Mouse (Mus musculus): ENCODE measurements around the gene Slc7a8. TPM values are rescaled to one million over a fixed set of nuclear protein-coding genes. Genes with fewer than 3 reads are reported as not detected.

The Slc7a8 gene
- 4.4 and 5.5 TPM in 2 replicates for total RNA-seq (2017)

DNA sequence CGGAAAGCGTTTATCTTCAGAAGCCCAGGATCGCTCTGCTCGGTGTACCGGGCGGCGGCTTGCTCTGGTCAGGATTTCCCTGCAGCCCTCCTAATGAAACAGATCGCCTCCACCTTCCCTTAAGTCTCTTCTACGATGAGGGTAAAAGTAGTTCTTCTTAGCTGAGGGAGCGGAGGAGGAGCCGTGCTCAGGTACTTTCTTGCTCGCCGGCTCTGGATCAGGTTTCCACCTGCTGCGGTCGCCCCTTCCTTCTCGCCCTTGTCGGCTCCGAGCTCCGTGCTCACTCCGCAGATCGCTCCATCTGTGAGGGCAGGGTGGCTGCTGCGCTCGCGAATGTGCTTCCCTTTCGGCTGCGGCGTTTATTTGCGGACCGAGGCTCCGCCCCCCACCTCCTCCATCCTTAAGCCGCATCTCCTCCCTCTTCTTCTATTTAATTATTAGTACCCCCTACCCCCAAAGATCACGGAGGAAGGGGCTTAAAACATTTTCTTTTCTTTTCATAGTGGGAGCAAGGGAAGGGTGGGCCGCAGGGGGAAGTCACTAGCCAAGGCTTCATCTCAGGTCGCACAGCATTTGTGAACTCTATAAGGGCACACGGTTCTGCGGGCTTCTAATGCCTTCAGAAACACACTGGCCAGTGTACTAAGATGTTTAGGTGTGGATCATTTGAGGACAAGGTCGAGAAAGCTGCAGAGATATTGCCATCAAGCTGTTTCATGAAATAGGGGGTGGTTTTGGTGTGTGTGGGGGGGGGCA, at the start of gene Slc7a8:
Gene Slc7a8, minus strand, starts transcription at position 337 of the 756 bp plus-strand sequence.
- peak; percentile 69 for ATAC-seq (replicated peaks; ENCODE audit: low read depth, poor library complexity, severe bottlenecking)

DNA sequence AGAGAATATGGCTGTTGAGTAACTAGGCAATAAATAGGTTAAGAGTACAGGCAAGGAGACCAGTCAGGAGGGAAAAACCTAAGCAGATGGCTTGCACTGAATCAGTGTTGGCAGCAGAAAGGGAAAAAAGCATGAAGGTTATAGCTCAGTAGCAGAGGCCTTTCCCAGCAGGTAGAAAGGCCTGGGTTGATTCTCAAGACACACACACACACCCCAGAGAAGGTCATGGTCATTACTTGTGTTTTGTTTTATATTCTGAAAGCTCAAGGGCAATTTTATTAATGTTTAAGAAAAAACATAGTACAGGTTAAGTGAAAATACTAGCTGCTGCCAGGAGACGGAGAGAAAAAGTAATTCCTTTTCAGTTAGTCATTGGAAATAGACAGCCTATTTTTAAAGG, 42.0 kb upstream of the Slc7a8 start:
- ATAC-seq (replicated peaks; ENCODE audit: low read depth, poor library complexity, severe bottlenecking) = no peak

DNA sequence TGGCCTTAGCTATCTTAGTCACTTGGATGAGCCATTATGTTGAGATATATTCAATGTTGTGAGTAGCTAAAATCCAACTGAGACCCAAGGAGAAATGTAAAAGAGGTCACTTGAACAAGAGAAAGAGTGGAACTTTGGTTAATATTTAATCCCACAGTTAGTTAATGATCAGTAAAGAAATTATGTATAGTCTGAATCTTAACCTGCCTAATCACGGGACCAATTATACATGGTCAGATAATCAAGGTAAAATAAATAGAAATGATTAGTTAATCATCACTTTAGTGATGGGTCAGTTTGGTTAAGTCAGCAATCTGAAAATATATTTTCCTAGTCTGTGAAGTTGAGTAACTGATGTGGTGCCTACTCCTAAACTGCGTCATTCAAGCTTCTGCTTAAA, 40.6 kb upstream of the Slc7a8 start:
- ATAC-seq (replicated peaks; ENCODE audit: low read depth, poor library complexity, severe bottlenecking) = no peak

DNA sequence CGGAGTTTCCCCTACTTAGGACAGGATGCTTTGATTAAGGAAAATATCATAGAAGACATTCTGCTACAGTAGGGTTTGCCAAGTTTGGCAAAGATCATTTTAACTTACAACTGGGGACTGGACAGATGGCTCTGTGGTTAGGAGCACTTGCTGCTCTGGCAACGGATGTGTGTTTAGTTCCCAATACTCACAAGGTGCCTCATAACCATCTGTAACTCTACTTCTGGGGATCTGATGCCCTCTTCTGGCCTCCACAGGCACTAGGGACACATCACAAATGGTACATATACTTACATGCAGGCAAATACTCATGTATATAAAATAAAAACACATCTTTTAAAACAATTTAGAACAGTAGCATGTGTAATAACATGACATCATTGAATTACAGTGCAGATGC, 36.0 kb upstream of the Slc7a8 start:
- ATAC-seq (replicated peaks; ENCODE audit: low read depth, poor library complexity, severe bottlenecking) = peak; percentile 94

DNA sequence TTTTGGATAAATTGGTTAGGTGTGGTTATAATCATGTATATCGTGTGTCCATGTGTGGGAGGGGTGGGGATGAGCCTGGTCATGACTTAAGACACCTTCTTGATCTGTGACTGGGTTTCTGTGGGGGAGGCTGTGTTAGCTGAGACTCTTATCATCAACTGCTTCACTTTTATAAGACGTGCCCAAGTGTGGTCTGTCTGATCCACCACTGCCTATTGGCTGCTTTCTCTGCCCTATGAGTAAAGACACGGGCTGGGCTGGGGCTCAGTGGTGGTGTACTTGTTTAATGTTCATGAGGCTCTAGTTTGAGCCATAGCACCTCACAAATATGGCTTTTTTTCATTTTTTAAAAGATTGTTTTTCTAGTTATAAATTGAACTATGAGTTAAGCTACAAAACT, 34.0 kb upstream of the Slc7a8 start:
- peak; percentile 47; the same call in 1 of the 2 replicates for ATAC-seq (replicated peaks; ENCODE audit: low read depth, poor library complexity, severe bottlenecking)

DNA sequence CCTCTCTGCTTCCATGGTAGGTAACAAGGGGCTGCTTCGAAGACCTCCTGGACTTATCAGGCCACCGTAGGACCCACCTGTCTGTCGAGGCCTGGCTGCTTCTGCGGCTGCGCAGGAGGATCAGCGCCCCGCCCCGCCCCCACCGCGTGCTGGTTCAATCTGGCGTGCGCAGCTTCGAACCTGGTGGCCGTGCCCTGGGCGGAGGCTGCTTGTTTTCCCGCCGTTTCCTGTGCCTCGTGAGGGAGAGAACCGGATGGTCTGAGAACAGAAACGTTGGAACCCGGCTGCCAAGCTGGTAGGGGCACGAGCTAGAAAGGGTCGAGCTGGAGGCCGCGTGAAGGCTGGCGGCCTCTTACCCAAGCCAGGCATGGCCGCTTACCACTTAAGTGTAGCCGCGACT, 32.2 kb upstream of the Slc7a8 start, which contains the start of gene Rnf212b:
Gene Rnf212b, plus strand, starts transcription at position 151 of the 400 bp plus-strand sequence.
- no peak for ATAC-seq (replicated peaks; ENCODE audit: low read depth, poor library complexity, severe bottlenecking)

DNA sequence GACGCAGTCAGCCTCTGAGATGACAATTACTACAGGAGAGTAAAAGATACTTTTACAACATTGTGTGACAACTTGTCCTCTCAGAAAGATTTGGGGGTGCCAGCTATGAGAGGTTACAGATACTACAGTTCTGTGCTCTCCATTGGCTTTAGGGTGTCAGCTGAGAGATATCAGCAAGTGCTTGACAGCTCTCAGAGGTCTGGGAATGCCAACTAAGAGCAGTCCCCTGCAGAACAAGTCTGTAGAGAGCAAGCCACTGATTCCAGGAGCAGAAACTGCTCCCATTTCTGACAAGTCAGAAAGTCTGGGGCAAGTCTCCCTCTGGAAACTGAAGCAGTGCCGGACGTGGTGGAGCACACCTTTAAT, 27.9 kb upstream of the Slc7a8 start:
- ATAC-seq (replicated peaks; ENCODE audit: low read depth, poor library complexity, severe bottlenecking) = 0 out of 2 replicates have a peak, but pooled peaks have one; percentile 11

DNA sequence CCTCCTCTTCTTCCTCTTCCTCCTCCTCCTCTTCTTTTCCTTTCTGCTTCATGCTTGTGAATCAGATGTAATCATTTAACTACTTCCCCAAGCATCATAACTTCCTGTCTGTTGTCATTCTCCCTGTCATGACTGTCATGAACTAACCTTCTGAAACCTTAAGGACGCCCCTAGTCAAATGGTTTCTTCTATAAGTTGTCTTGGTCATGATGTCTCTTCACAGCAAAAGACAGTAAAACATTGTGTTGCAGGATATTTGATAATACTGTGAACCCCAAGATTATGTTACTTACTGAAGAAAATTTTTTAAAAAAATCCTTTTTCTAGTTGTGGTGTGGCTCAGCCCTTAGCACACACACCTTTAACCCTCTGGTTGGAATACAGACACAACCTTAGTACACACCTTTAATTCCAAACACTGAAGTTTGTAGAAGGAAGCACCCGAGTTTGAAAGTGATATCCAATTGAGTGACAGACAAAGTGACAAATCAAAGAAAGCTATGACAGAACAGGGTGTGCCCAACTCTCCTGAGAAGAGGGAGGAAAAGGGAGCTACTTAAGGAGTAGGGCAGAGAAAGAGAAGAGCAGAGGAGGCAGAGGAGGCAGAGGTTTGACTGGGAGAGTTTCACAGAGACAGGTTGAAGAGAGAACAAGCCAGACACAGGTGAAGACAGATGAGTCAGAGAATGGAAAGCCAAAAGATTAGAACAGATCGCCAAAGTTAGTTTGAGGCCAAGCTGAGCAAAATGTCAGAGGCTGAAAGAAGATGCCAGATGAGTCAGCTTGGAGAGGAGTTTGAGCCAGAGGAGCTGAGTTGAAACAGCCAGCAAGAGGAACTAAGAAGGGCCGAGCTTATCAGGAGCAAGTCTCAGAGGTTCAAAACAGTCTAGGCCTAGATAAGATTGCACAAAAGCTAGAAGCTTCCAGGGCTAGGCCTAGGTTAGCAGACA, 27.2 kb upstream of the Slc7a8 start:
- ATAC-seq (replicated peaks; ENCODE audit: low read depth, poor library complexity, severe bottlenecking) = peak; percentile 52; the same call in 1 of the 2 replicates

DNA sequence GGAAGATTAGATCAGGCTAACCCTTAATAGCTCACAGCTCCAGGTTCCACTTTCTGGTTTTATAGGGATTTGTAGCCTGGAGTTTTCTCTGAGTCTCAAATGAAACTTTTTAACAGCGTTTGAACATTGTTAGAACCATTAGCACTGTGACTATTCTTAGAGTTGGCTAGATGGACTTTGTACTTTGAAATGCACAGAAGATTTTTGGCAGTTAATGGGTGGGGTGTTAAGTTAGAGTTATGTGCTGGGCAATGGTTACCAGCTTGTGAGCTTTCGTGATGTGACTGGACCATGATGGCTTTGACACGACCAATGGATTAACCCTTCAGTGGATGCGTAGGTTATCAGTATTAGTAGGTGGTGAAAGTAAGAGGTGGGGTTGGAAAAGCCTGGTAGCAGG, 24.4 kb upstream of the Slc7a8 start:
- ATAC-seq (replicated peaks; ENCODE audit: low read depth, poor library complexity, severe bottlenecking) = no peak

DNA sequence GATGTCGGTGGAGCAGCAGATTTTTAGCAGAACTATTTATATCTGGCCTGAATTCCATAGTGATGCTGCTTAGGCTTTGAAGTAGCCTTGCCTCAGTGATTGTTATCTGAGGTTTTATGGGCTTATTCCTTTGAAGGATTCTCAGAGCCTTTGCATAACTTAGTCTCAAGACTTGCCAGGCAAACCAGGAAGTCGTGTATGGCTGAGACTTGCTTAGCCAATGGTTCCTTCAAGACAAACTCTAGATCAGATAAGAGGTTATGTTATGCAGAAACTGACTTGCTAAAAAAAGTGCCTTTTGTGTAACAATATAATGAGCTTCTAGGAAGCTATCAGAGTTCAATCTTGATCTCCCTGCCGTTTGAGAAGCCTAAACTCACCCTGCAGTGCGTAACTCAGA, 20.7 kb upstream of the Slc7a8 start:
- peak; percentile 47 for ATAC-seq (replicated peaks; ENCODE audit: low read depth, poor library complexity, severe bottlenecking)

DNA sequence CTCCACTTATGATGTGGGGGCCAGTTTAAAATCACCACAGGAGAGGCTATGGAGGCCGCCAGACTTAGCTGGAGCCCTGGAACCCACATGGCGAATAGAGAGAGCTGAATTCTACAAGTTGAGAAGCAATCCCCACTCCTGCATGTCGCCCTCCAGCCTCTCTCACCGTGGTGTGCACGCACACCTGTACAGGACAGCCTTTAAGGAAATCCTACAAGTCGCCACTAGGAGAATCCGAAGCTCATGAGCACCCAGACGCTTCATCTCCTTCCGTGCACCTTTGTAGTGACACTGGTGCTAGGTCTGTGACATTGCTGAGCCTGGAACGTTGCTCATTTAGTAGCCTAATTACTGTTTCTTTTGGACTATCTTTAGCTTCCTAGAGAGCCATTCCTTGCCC, 17.9 kb upstream of the Slc7a8 start:
- no peak for ATAC-seq (replicated peaks; ENCODE audit: low read depth, poor library complexity, severe bottlenecking)

DNA sequence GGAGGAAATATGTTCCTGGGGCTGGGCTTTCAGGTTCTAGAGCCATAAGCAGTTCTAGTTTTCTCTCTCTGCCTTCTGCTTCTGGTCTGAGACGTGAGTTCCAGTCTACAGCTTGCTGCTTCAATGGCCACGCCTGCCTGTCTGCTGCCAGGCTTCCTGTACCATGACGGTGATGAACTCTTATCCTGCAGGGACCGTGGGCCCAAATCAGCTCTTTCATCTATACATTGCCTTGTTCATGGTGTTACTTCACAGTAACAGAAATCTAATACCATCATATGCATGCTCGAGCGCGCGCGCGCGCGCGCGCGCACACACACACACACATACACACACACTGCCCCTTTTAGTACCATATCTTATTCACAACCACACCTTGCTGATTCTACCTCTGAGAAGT, 15.0 kb upstream of the Slc7a8 start:
- no peak for ATAC-seq (replicated peaks; ENCODE audit: low read depth, poor library complexity, severe bottlenecking)

DNA sequence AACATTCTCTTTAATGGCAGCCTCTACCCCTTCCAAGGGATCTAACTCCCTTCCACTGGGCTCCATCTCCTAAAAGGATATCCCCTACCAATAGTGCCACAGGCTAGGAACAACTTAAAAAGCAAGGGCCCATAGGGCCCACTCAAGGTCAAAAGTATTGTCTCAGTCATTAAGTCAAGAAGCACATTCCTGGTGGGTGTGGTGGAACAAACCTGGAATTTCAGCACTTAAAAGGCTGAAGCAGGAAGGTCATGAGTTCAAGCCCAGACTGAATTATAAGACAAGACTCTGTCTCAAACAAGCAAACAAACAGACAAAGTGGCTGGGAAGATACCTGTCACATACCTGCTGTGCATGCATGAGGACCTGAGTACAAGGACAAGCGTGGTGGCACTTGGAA, 14.2 kb upstream of the Slc7a8 start:
- no peak for ATAC-seq (replicated peaks; ENCODE audit: low read depth, poor library complexity, severe bottlenecking)

DNA sequence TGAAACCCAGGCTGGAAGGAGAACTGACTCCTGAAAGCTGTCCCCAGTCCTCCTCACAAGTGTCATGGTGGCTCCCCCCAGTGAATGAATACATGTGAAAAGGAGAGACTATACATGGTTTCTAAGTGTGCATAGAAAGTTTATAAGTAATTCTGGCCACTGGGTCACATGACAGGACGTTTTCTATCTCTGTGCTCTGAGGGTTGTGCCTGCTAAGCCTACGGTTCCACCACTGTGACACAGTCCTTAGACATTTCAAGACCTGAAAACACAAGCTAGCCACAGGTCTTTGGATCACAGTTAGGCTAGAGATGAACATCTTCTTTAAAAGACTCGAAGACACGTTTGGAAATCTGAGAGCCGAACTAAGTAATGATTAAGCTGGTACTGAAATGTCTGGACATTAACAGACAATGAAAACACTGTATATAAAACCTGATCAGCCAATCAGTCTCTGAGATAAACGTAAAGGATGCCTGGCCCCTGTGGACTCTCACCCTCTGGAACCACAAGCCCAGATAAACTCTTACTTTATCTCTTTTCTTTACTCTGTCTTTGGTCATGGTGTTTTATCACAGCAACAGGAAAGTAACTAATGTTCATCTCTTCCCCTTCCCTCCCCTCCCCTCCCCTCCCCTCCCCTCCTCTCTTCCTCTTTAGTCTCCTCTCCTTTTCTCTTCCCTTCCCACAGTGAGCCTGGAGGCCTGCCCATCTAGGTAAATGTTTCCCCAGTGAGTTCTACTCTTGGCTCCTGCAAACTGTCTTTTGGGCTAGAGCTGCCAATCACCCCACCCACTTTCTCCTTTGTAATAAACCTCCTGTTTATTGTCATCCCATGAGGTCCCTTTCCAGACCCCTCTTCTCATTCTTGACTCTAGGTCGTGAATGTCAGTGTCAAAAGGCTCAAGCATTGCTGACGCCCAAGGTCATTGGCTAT, 12.4 kb upstream of the Slc7a8 start:
- ATAC-seq (replicated peaks; ENCODE audit: low read depth, poor library complexity, severe bottlenecking) = no peak

DNA sequence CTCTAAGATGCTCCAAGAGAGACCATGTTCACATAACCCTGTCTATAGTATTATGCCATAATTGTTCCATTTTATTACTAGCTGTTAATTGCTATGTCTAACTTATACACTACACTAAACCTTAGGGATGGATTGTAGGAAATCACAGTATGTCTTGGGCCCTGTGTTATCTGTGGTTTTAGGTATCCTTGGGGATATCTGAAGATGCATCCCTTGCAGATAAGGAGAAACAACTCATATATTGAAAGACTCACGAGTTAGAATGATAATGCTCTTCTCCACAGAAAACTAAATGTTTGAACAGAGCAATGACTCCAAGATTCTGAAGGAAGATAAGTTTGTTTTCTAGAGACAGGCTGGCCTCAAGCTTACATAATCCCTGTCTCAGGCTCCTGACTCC, 11.6 kb upstream of the Slc7a8 start:
- no peak for ATAC-seq (replicated peaks; ENCODE audit: low read depth, poor library complexity, severe bottlenecking)

DNA sequence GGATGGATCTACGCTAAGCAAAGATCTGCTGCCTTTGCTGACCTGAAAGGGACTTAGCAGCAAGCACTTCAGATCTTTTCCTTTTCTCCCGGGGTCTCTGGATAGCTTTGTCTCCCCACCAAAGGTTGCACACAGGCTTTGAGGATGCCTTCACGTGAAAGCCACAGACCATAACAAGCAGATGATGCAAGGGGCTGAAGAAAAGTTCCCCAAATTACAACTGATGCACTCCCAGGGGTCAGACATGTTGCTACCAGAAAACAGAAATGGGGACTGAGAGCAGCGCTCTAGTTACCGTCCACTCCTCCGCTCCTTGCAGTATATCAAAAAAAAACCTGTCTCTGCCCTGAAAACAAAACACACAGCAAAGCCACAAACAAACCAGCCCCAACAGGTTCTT, 10.4 kb upstream of the Slc7a8 start:
- ATAC-seq (replicated peaks; ENCODE audit: low read depth, poor library complexity, severe bottlenecking) = peak; percentile 10; the same call in 1 of the 2 replicates

DNA sequence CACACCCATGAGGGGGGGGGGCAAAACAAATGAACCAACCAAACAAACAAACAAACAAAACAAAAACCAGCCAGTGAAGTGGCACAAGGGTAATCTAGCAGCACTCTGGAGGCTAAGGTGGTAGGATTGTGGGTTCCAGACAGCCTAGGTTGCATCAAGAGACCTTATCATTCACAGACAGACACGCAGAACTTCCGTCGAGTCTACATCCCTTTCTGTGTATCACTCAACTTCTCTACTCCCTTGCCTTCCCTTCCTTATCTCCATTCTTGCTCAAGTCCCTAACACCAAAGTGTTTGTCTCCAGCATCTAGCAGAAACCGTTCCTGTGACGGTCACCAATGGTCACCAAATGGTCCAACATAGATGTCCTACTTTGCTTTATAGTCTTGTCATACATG, 6.5 kb upstream of the Slc7a8 start:
- peak; percentile 82 for ATAC-seq (replicated peaks; ENCODE audit: low read depth, poor library complexity, severe bottlenecking)

DNA sequence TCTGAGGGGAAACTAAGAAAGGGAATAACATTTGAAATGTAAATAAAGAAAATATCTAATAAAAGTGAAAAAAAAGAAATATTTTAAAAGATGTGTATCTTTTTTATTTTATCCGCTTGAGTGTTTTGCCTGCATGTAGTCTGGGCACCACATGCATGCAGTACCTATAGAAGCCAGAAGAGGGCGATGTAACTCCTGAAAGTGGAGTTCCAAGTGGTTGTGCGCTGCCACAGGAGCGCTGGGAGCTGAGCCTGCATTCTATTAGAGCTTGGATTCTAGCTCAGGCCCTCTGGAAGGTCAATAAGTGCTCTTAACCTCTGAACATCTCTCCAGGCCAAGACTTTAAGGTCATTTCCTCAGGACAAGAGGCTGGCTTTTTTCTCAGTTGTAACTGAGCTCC, 5.5 kb upstream of the Slc7a8 start:
- ATAC-seq (replicated peaks; ENCODE audit: low read depth, poor library complexity, severe bottlenecking) = no peak

DNA sequence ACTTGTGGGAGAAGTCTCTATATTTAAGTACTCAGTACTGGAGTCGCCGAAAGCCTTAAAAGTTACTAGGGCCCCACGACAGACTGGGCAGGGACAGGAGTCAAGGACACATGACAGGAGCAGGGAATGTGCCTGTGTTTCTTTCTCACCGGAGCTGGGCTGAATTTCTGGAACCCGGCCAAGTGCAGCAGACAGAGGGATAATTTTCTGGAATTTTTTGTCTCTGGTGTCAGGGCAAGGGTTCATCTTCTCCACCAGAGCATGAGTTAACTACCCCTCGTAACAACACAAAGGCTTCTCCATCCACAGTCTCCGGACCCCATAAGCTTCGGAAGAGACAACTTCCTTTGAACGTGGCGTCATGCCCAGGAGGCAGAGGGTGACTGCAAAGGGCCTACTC, 4.7 kb upstream of the Slc7a8 start:
- ATAC-seq (replicated peaks; ENCODE audit: low read depth, poor library complexity, severe bottlenecking) = no peak

DNA sequence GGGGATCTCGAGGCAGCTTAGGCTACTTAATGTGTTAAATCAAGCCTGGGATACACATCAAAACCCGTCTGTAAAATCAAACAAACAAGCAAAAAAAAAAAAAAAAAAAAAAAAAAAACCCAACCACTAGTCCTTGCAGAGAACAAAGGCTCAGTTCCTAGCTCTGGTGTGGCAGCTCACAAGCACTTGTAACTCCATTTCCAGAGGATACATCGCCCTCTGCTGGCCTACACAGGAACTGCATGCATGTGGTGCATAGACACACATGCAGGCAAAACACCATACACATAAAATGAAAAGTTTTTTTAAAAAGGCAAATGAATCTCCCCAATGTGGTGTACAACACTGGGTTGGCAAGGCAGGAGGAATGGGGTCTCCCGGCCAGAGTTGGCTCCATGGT, 4.2 kb upstream of the Slc7a8 start:
- ATAC-seq (replicated peaks; ENCODE audit: low read depth, poor library complexity, severe bottlenecking) = peak; percentile 59
